Mouse (Mus musculus) G1E-ER4 (cell line): ENCODE results near the gene Usp53. TPM values are rescaled to one million over a fixed set of nuclear protein-coding genes. Genes with fewer than 3 reads are reported as not detected.

ENCODE experiments used
- GATA1 ChIP-seq: IDR thresholded peaks from one replicate; pipeline ENCODE4 v1.8.0; 2012; ENCODE audit warnings: low read length, inconsistent platforms
- polyA plus RNA-seq: library from polyadenylated mRNA; stranded (reverse); fragments of >175 nt; gene quantifications from 2 replicates; pipeline ENCODE4 v1.2.3, GENCODE M21; 2012

Usp53 gene
- polyA plus RNA-seq, 1 experiment, result 0.35 TPM

DNA sequence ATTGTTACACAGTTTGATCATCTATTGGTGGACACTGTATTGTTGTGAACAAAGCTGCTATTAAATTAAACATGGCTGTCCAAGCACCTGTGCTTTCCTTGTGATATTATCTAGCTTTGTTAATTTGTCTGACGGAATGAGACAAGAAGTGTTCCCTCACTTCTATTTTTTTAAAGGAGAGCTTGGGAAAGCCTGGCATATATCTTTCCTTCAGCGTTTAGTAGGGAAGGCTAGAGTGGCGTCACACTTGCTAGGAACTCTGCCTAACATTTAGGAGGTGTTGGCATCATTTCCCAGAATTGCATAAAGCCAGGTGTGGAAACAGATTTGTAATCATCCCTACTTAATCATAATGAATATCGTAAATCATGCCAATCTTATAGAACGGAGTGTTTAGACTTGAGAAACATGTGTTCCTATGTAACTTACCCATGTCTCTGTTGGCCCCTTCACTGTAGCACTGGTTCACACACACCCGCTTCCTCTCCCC, 68.1 kb downstream of the Usp53 start:
- no peak for TF ChIP-seq GATA1

DNA sequence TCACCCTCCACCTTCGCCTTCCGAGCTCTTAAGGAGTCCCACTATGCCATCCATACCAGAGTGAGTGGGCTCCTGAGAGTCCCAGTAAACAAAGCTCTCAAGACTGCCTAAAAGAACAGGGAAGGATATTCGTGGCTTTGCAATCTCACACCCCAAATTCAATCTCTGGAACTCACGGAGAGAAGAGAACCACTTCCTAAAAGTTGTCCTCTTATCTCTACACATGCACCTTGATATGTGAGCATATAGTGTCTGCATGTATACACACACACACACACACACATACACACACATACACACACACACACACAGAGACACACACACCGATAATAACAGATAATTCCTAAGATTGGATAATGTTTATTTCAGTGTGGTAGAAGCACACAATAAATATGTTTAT, 68.8 kb downstream of the Usp53 start:
- no peak for TF ChIP-seq GATA1

DNA sequence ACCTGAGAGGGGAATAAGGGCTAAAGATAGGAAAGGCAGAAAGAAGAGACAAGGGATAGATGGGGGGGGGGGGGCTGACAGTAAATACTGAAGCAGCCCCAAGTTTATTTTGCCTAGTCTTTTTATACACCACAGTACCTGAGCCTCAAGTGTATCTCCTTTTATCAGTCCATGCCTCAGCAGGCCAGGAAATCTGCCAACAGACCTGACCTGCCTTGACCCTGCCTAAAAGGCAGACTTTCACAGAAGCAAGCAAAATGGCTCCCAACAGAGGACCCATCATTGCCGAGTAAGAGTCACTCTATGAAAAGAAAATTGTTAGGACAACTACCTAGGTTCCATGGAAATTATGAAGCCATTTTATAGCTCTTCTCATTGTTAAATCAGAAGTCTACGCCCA, 76.5 kb downstream of the Usp53 start:
- TF ChIP-seq GATA1, result no peak

DNA sequence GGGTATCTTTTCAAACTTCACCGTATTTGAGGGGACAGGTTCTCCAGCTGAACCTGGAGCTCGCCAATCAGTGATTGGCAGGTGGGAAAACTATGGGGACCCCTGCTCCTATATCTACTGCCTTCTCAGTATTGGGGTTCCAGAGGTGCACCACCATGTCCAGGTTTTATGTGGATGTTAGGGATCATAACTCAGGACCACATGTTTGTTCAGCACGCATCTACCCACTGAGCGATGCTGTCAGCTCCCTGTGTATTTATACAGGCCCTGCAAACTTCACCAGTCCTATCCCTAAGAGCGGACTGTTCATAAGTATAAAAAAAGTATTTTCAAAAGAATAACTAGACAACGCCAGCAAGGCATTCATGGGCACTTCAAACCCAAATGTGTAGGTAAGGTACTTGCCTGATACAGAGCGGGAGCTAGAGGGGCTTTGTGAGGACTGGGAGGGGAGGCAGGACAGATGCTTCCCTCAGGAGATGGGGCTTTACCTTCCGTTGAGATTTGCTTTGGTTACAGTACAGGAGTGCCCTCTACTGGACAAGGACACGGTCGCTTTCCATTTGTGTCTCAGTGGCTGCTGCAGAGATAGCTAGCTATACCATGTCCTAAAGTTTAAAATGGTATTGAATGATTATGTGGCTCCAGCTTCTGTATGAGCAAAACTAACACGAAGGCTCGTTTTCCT, 80.4 kb downstream of the Usp53 start:
- no peak for TF ChIP-seq GATA1

DNA sequence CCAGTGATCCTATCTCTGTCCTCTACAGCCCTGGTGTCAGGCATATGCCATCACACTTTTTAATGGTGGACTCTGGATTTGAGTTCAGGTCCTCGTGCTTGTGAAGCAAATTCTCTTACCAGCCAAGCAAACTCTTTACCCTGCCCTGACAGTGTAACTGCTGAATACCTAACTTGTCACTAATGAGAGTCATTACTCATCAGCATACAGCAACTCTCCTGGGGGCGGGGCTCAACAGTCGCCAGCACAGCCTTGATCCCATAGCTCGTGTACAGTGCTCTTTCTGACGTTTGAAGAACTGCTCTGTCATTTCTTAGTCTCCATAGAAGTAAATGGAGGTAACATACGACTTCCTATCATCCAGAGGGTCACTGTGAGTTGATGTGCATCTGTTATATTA, 86.1 kb downstream of the Usp53 start:
- TF ChIP-seq GATA1, result no peak

DNA sequence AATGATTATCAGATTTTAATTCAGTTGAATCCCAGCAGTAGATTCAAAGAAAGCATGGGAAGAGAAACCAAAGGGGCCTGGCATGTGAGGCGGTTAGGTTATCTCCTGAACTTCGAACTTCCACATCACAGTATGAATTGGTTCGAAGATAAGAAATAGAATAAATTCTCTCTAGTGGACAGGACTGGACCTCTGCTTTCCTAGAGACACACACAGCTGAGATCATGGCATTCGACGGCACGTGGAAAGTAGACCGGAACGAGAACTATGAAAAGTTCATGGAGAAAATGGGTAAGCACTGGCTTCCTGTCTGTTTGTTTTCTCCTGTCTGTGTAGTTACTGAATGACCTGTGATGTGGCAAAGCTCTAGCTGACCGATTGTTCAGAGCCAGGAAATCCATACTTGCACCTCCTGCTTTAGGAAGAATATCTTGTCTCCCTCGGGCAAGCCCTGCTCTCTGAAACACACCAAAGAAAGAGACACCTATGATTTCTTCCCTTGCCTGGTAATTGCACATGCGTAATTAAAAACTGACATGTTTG, 89.0 kb downstream of the Usp53 start:
- no peak for TF ChIP-seq GATA1

DNA sequence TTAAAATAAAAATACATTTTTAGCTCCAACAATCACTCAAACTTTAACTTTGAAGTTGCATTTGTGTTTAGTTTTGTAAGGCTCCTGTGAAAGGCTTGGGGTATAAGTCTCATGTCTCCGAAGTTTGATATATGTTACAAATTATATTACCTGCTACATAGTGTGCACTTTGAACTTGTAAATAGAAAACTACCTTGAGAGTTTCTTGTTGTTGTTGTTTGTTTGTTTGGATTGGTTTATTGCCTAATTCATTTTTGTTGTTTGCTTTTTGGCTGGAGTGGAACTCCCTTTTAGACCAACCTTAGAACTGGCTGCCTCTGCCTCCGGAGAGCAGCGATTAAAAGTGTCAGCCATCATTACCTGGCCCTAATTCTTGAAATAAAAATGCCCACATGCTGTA, 89.5 kb downstream of the Usp53 start, which contains the start of gene Fabp2:
Fabp2 (plus strand) TSS at position 301 of the 400 bp plus-strand sequence.
- TF ChIP-seq GATA1, result no peak

DNA sequence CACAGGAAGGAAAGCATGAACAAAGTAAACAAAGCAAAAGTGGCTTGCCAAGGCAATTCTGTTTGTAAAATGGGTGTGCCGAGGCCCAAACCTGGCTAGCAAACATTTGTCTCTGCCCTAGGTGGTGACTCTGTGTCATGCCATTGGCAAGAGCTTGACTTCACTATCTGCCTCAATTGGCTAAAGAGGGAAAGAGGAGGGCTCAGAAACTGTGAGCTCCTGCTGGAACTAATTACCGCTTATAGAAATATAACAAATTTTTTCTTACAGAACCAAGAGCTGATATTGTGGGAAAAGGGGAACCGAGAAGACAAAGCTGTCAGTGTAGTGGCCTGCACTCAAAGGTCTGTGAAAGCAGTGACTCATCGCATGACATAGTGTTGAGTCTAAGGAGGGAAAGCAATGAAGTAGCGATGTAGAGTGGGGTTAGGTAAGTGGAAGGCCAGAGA, 95.9 kb downstream of the Usp53 start:
- TF ChIP-seq GATA1, result no peak

DNA sequence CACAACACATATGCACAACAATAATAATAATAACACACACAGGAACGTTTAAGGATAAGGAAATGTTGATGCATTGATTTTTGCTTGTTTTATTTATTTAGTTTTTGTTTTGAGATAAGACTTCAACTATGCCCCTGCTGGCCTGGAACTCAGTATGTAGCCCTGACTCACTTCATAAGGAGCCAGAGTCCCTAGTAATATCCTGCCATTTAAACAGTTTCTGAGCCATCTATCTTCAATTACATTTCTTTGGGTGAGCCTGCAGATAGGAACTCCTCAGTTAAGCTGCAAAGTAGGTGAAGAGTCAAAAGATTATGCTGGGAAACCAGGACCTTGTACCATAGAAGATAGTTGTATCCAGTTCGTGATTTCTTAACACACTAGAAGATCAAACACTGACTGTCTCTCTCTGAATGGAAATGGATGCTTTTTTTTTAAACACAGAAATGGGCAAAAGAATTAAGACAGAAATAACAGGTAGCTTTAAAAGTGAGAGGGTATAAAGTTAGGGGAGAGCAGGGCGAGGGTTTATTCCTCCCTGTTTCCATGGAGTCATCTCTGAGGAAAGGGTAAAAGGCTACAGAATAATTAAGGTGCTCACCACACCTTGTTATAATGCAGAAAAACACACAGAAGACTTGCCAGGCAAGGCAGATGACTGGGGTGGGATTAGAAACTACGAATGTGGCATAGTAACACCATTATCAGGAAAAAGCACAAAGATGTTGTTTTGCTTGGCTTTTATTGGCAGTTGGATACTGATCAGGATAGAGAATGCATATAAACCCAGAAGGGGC, 96.6 kb downstream of the Usp53 start:
- TF ChIP-seq GATA1, result no peak

Other genes with a start within 250 kb of the Usp53 start
- gene Fabp2, start 89.4 kb downstream of the Usp53 start, polyA plus RNA-seq, result not detected in 2 replicates
- not detected in 2 replicates for gene Gm10959, start 65.2 kb downstream of the Usp53 start, polyA plus RNA-seq
- gene 1810037I17Rik, start 60.3 kb downstream of the Usp53 start, polyA plus RNA-seq, result 41.9 and 52.5 TPM in 2 replicates
- not detected in 2 replicates for gene Myoz2, start 50.5 kb upstream of the Usp53 start, polyA plus RNA-seq